Mouse (Mus musculus) embryo, embryonic 11.5 days (tissue): ENCODE measurements around the gene Alkbh6.

ENCODE experiments used
- DNase-seq: peaks from one replicate; pipeline ENCODE4 v3.0.0-alpha.2; 2012; ENCODE audit warnings: low read depth, low spot score

Gene Alkbh6

GRCm38 (mm10) chr7:30308076-30309005, at the start of gene Alkbh6:
Gene Alkbh6, plus strand, starts transcription at chr7:30308717.
- DNase-seq: peak; percentile 85

GRCm38 (mm10) chr7:30265041-30265440, 43.5 kb upstream of the Alkbh6 start:
- no peak for DNase-seq

GRCm38 (mm10) chr7:30265531-30265930, 43.0 kb upstream of the Alkbh6 start:
- DNase-seq: no peak

GRCm38 (mm10) chr7:30265935-30266334, 42.6 kb upstream of the Alkbh6 start:
- no peak for DNase-seq

GRCm38 (mm10) chr7:30266780-30267179, 41.7 kb upstream of the Alkbh6 start:
- DNase-seq: no peak

GRCm38 (mm10) chr7:30269641-30270040, 38.9 kb upstream of the Alkbh6 start:
- no peak for DNase-seq

GRCm38 (mm10) chr7:30274383-30274782, 34.1 kb upstream of the Alkbh6 start:
- DNase-seq: no peak

GRCm38 (mm10) chr7:30278911-30279310, 29.6 kb upstream of the Alkbh6 start:
- DNase-seq: no peak

- DNase-seq: no peak
Measured at GRCm38 (mm10) chr7:30279536-30279935, 29.0 kb upstream of the Alkbh6 start.

GRCm38 (mm10) chr7:30279951-30280669, 28.4 kb upstream of the Alkbh6 start, which contains the start of the genes Thap8 and Wdr62:
Gene Thap8, plus strand, starts transcription at chr7:30280094.
Gene Wdr62, minus strand, starts transcription at chr7:30280419.
- DNase-seq: peak; percentile 90

GRCm38 (mm10) chr7:30280670-30281138, 27.8 kb upstream of the Alkbh6 start:
- peak; percentile 73 for DNase-seq

GRCm38 (mm10) chr7:30281522-30281921, 27.0 kb upstream of the Alkbh6 start:
- DNase-seq: no peak

- no peak for DNase-seq
Measured at GRCm38 (mm10) chr7:30282740-30283139, 25.8 kb upstream of the Alkbh6 start.

GRCm38 (mm10) chr7:30286701-30287410, 21.7 kb upstream of the Alkbh6 start:
- DNase-seq: no peak

GRCm38 (mm10) chr7:30288046-30288445, 20.5 kb upstream of the Alkbh6 start:
- DNase-seq: no peak

GRCm38 (mm10) chr7:30289071-30289713, 19.3 kb upstream of the Alkbh6 start:
- no peak for DNase-seq

GRCm38 (mm10) chr7:30289714-30290399, 18.7 kb upstream of the Alkbh6 start:
- DNase-seq: no peak

GRCm38 (mm10) chr7:30291215-30292131, 17.0 kb upstream of the Alkbh6 start, which contains the start of gene Clip3:
Gene Clip3, plus strand, starts transcription at chr7:30291728.
- DNase-seq: peak; percentile 75

GRCm38 (mm10) chr7:30293795-30294194, 14.7 kb upstream of the Alkbh6 start:
- no peak for DNase-seq
